Mouse (Mus musculus) liver, adult (tissue): ENCODE measurements around the gene Ssh2.

Source experiments
- GATA4 ChIP-seq: IDR thresholded peaks from 2 replicates; pipeline ENCODE4 v1.6.1; 2014; ENCODE audit warnings: mild to moderate bottlenecking, low read length; ENCODE audit not compliant: insufficient replicate concordance

Ssh2 gene

GRCm38 (mm10) chr11:77406329-77406728 is 190.2 kb downstream of the Ssh2 start:
- TF ChIP-seq GATA4, result peak; percentile 57; the same call in 1 of the 2 replicates

GRCm38 (mm10) chr11:77409879-77410278 is 193.8 kb downstream of the Ssh2 start:
- TF ChIP-seq GATA4, result peak; percentile 82

- TF ChIP-seq GATA4, result no peak
Observed at GRCm38 (mm10) chr11:77411284-77411683, 195.2 kb downstream of the Ssh2 start.

- TF ChIP-seq GATA4, result no peak
Observed at GRCm38 (mm10) chr11:77414141-77414839, 198.2 kb downstream of the Ssh2 start.

- peak; percentile 57; the same call in 1 of the 2 replicates for TF ChIP-seq GATA4
Observed at GRCm38 (mm10) chr11:77416212-77417000, 200.3 kb downstream of the Ssh2 start.

- TF ChIP-seq GATA4, result 0 out of 2 replicates have a peak, but pooled peaks have one; percentile 33
Observed at GRCm38 (mm10) chr11:77418021-77418420, 201.9 kb downstream of the Ssh2 start.

GRCm38 (mm10) chr11:77423175-77423859 is 207.2 kb downstream of the Ssh2 start:
- peak; percentile 78; the same call in 1 of the 2 replicates for TF ChIP-seq GATA4

- no peak for TF ChIP-seq GATA4
Observed at GRCm38 (mm10) chr11:77428446-77428845, 212.4 kb downstream of the Ssh2 start.

- TF ChIP-seq GATA4, result no peak
Observed at GRCm38 (mm10) chr11:77437026-77437425, 220.9 kb downstream of the Ssh2 start.

GRCm38 (mm10) chr11:77440081-77440480 is 224.0 kb downstream of the Ssh2 start:
- no peak for TF ChIP-seq GATA4

- no peak for TF ChIP-seq GATA4
Observed at GRCm38 (mm10) chr11:77441020-77441419, 224.9 kb downstream of the Ssh2 start.

GRCm38 (mm10) chr11:77442186-77443170 is 226.4 kb downstream of the Ssh2 start:
- TF ChIP-seq GATA4, result peak; percentile 62; the same call in 1 of the 2 replicates

GRCm38 (mm10) chr11:77444939-77445338 is 228.9 kb downstream of the Ssh2 start:
- TF ChIP-seq GATA4, result no peak

- no peak for TF ChIP-seq GATA4
Observed at GRCm38 (mm10) chr11:77446628-77447041, 230.5 kb downstream of the Ssh2 start.

GRCm38 (mm10) chr11:77449224-77449623 is 233.1 kb downstream of the Ssh2 start:
- peak; percentile 19; the same call in 1 of the 2 replicates for TF ChIP-seq GATA4

- no peak for TF ChIP-seq GATA4
Observed at GRCm38 (mm10) chr11:77451670-77452069, 235.6 kb downstream of the Ssh2 start.
